ENCODE assay signal across 8 mouse cellular contexts in the genomic region with DNA sequence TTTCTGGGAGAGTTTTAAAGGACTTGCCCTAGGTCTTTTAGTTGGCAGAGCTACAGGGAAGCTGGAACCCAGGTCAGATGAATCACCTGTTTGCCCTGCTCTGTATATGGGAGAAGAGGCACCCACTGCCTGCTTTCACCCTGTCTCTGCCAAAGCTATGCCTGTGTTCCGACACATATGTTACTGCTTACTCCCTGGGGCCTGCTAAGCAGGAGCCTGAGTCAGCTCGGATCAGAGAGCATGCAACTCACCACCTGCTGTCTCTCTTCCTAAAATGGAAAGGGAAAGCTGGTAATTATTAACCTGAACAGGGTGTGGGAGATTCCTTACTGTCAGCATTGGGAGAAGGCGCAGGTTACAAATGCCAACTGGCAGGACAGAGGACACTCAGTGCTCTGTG. TPM values are rescaled to one million over a fixed set of nuclear protein-coding genes. Genes with fewer than 3 reads are reported as not detected.
DNase-seq lines count a peak whose midpoint lies in the region; ATAC-seq and TF ChIP-seq lines count a peak whose summit lies in the region.

No protein-coding gene starts in this region.

- TF ChIP-seq CTCF in kidney, adult 2 months (conservative IDR thresholded peaks at IDR 0.05; ENCODE audit: insufficient read depth, insufficient read length, low read depth, low read length) = no peak
- TF ChIP-seq CTCF in lung, postnatal 0 days (IDR thresholded peaks at IDR 0.05) = no peak

- TF ChIP-seq EP300 in lung, postnatal 0 days (IDR thresholded peaks at IDR 0.05) = no peak

- H3K9me3 ChIP-seq in forebrain, embryonic 14.5 days (replicated peaks; ENCODE audit: control insufficient read depth, low read length) = no peaks in the 10 kb centered on the region
- no peaks in the 10 kb centered on the region for H3K9me3 ChIP-seq in lung, postnatal 0 days (ENCODE audit: low read length)

- H3K9ac ChIP-seq in forebrain, embryonic 14.5 days (ENCODE audit: low read length) = no peak overlapping the region; the same call in 1 of the 2 replicates
- H3K9ac ChIP-seq in lung, postnatal 0 days (replicated peaks; ENCODE audit: low read depth) = no peak overlapping the region

- H3K4me1 ChIP-seq in forebrain, embryonic 14.5 days (ENCODE audit: control insufficient read depth, insufficient read depth, low read length) = peaks cover 20% of the 10 kb centered on the region
- H3K4me1 ChIP-seq in kidney, adult 2 months (ENCODE audit: control insufficient read depth, insufficient read depth, low read length) = peaks cover 16% of the 10 kb centered on the region; the same call in 1 of the 2 replicates
- H3K4me1 ChIP-seq in lung, postnatal 0 days (ENCODE audit: insufficient read depth, low read depth, low read length) = peaks cover 14% of the 10 kb centered on the region; the same call in 1 of the 2 replicates

- no peaks in the 10 kb centered on the region for H3K27me3 ChIP-seq in forebrain, embryonic 14.5 days (replicated peaks; ENCODE audit: control insufficient read depth, insufficient read depth, low read length)
- H3K27me3 ChIP-seq in kidney, adult 2 months (replicated peaks; ENCODE audit: control insufficient read depth, insufficient read depth, low read length) = no peaks in the 10 kb centered on the region
- H3K27me3 ChIP-seq in lung, postnatal 0 days (replicated peaks; ENCODE audit: insufficient read depth, low read length) = no peaks in the 10 kb centered on the region

- peak; percentile 80 for DNase-seq in gastrocnemius, adult 18-20 months (ENCODE audit: low spot score)
- DNase-seq in gastrocnemius, postnatal 10 days = no peak
- peak; percentile 52 for DNase-seq in adrenal gland, adult 8-10 months
- DNase-seq in forebrain, embryonic 14.5 days (ENCODE audit: low spot score) = no peak
- peak; percentile 92 for DNase-seq in kidney, adult 2 months
- DNase-seq in lung, postnatal 0 days (ENCODE audit: low spot score) = peak; percentile 53
- no peak for DNase-seq in thymus, postnatal 14 days

- no peak for TF ChIP-seq POLR2A in kidney, adult 2 months (IDR thresholded peaks at IDR 0.05; ENCODE audit: low read depth, low read length)

- H3K27ac ChIP-seq in forebrain, embryonic 14.5 days (ENCODE audit: low read depth, low read length) = peak overlapping the region; percentile 99
- peak overlapping the region; percentile 83 for H3K27ac ChIP-seq in kidney, adult 2 months (ENCODE audit: insufficient read depth, low read depth, low read length)
- peak overlapping the region; percentile 94 for H3K27ac ChIP-seq in lung, postnatal 0 days (ENCODE audit: low read length)

- ATAC-seq in forebrain, embryonic 14.5 days = no peak
- no peak for ATAC-seq in lung, postnatal 0 days
- no peak for ATAC-seq in frontal cortex, adult (ENCODE audit: low TSS enrichment)

- no peaks in the 10 kb centered on the region for H3K36me3 ChIP-seq in forebrain, embryonic 14.5 days (ENCODE audit: control insufficient read depth, insufficient read depth, low read length)
- no peaks in the 10 kb centered on the region for H3K36me3 ChIP-seq in kidney, adult 2 months (ENCODE audit: control insufficient read depth, insufficient read depth, low read length)
- no peaks in the 10 kb centered on the region for H3K36me3 ChIP-seq in lung, postnatal 0 days (ENCODE audit: insufficient read depth, low read length)

- H3K4me2 ChIP-seq in forebrain, embryonic 14.5 days (ENCODE audit: low read length) = peak overlapping the region; percentile 61
- no peak overlapping the region for H3K4me2 ChIP-seq in lung, postnatal 0 days (replicated peaks; ENCODE audit: low read depth, low read length)

- WGBS in forebrain, embryonic 14.5 days = 40% methylated on average over 3 of the region's 3 CpGs
- WGBS in kidney, adult 2 months = 26% methylated on average over 3 of the region's 3 CpGs
- 43% methylated on average over 3 of the region's 3 CpGs for WGBS in lung, postnatal 0 days

- H3K4me3 ChIP-seq in forebrain, embryonic 14.5 days (ENCODE audit: low read depth, low read length) = 0 out of 2 replicates have a peak overlapping the region, but pooled peaks have one; percentile 6
- no peak overlapping the region for H3K4me3 ChIP-seq in kidney, adult 2 months (ENCODE audit: insufficient read depth, low read depth, low read length)
- no peak overlapping the region for H3K4me3 ChIP-seq in lung, postnatal 0 days (ENCODE audit: low read depth, low read length)

RNA-seq across cellular contexts. Expression of a gene that starts 2.2 kb away (rescaled TPM):
- total RNA-seq in gastrocnemius, adult 18-20 months (2021) = 10 to 100 TPM; 49.9 to 50.5 TPM
- total RNA-seq in gastrocnemius, postnatal 10 days (2021) = 100 to 1,000 TPM in 1 of 2 experiments, 10 to 100 TPM in 1; 84.2 to 106 TPM
- total RNA-seq in adrenal gland, adult 8-10 months (2022) = 100 to 1,000 TPM in 2 of 4 experiments, 10 to 100 TPM in 2; 81.5 to 150 (median 108) TPM
- polyA plus RNA-seq in forebrain, embryonic 14.5 days (2014; fragmentation: Nextera tagmentation; extraction: Ambion mirVana) = 157 and 165 TPM in 2 replicates
- 20.0 and 21.1 TPM in 2 replicates for polyA plus RNA-seq in kidney, adult 2 months (2012; rRNA removed)
- 53.3 and 67.4 TPM in 2 replicates for polyA plus RNA-seq in lung, postnatal 0 days (2015; fragmentation: Nextera tagmentation; extraction: Ambion mirVana)

RNA-seq across cellular contexts. Expression of a gene that starts 59.5 kb away (rescaled TPM):
- total RNA-seq in gastrocnemius, adult 18-20 months (2021) = 1,000 to 10,000 TPM; 1,039 to 1,209 TPM
- 100 to 1,000 TPM; 776 to 917 TPM for total RNA-seq in gastrocnemius, postnatal 10 days (2021)
- 1,000 to 10,000 TPM in 2 of 4 experiments, 100 to 1,000 TPM in 2; 882 to 1,292 (median 1,071) TPM for total RNA-seq in adrenal gland, adult 8-10 months (2022)
- 489 and 493 TPM in 2 replicates for polyA plus RNA-seq in forebrain, embryonic 14.5 days (2014; fragmentation: Nextera tagmentation; extraction: Ambion mirVana)
- 717 and 832 TPM in 2 replicates for polyA plus RNA-seq in kidney, adult 2 months (2012; rRNA removed)
- polyA plus RNA-seq in lung, postnatal 0 days (2015; fragmentation: Nextera tagmentation; extraction: Ambion mirVana) = 336 and 358 TPM in 2 replicates

Comparison
In these comparisons a context has a peak if more than half of its experiments do, and no peak if none do; other contexts are left out.
1. DNase-seq: peak in gastrocnemius, adult 18-20 months (single experiment), adrenal gland, adult 8-10 months (single experiment), kidney, adult 2 months (single experiment) and lung, postnatal 0 days (single experiment); none in gastrocnemius, postnatal 10 days (single experiment), forebrain, embryonic 14.5 days (single experiment) and thymus, postnatal 14 days (single experiment).
2. Peak in every context shown above with its lines, with median percentiles within 50 percentile points of each other: H3K27ac ChIP-seq.